Mouse (Mus musculus) right cerebral cortex, postnatal 36 days (tissue): Measurements from ENCODE around the gene Gm11099.

Experiments used
- DNase-seq, 2 experiments: peaks; one replicate each; pipeline ENCODE4 v3.0.0; 2022; ENCODE audit warnings: low spot score in 2 of 2, mixed read lengths in 1 of 2

Gene Gm11099

DNA sequence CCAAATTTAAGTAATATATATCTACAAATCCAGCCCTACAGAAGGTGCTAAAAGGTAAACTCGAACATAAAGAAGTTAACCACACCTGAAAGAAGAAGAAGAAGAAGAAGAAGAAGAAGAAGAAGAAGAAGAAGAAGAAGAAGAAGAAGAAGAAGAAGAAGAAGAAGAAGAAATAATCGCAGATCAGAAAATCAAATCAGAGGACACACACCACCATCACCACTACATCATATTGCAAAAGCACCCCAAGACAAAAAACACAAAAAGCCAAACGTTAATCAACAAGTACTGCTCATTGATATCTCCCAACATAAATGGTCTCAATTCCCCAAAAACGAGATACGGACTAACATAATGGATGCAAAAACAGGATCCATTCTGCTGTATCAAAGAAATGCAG is at the start of gene Gm11099:
TSS of gene Gm11099 (plus strand) at position 301 of the 400 bp plus-strand sequence.
- no peak for DNase-seq

DNA sequence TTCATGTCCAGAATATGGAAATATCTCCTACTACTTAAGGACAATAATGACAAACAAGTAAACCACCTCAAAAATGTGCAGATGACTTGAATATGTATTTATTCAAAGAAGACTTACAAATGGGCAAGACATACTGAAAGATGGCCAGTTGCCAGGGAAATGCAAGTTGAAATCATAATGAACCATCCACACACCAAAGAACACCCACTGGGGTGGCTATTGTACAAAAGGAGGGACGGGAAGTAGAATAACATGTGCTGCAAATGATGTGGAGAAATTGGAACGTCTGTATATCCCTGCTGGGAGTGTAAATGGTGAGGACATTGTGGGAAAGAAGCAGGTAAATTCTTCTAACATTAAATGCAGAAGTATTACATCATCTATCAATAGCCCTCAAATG is 46.3 kb upstream of the Gm11099 start:
- no peak for DNase-seq

DNA sequence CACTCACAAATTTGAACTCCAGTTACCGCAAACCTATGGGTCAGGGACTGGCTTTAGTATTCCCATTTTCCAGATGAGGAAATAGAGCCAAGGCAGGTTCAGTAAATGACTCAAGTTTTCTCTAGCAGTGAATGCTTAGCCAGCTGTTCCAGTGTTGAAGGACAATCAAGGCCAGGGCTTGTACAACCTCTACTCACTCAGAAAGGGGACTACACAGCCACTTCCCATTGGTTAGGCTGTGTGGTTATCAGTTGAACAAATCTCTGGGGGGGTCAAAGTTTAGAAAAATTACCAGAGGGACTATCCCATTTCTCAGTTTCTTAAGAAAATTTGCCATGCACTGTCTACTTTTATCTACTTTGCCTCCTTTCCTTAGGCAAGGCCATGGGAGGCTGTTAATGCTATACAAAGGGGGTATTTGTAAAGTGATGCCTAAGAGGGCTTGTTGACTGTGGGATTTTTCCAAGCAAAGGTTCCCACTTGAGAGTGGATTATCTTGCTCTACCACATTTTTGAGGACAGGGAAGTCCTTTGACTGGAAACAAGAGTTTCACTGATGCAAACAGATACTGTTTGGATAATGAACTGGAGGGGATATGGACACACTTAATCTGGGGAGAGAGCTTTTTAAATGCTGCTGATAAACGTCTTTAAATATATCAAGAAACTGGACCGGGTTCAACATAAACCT is 30.2 kb upstream of the Gm11099 start:
- no peak for DNase-seq

DNA sequence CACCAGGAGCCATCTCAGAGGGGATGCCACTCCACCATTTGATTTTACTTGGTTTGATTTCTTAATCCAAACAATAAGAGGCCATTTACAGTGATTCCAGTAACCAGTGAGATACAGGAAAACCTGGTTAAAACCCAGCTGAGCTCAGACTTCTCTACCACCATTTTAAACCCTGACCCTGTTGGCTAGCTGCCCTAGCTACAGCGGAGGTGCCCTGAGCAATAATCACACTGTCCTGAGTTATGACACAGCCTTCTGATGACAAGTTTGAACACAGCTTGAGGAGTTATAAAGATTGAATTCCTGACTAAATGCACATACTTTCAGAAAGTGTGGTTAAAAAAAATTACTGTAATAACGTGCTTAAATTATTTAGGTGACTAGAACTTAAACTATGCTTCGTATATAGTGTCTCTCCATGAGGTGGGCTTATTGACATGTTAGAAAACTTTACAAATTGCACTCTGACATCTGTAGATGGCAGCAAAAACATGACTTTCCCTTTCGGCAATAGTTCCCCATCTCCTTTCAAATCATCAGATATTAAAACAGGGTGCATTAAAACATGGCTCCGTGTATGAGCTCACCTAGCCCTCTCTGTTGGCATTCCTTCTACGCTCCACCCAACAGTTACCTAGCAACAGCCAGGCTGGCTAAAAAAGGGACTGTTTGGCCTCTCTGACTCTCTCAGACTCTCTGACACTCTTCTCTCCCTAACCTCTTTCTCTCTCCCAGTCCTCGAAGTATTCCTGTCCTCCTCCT is 29.1 kb upstream of the Gm11099 start:
- no peak for DNase-seq

DNA sequence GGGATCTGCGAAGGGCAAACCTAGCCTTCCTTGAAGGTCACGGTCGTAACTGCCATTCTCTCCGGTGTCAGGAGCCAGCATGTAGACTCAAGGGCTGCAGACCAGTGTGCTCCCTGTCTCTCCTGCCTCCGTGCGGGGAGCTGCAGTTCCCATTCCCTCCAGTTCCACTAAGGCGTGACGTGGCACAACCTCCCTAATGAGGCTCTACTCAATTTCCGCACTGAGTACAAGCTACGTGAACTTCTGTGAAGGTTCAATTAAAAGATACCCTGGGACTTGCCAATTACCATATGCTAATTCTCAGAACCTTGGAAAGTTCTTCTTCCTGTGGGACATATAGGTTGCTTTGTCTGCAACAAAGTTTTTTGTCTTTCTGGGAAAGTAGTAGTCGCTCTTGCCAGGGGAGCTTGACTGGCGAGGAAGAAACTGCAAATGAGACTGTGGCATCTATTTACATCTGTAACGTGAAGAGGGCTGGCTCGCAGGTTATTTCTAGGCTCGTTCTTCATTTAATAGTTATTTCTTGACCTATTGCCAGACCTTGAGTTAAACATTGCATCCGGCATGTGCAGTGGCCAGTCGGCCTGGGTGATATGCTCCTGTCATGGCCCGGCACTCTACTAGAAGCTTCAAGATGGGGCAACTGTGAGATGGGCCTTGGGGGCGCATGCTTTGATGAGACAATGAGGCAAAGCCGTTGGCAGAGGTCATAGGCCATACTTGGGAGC is 26.8 kb upstream of the Gm11099 start:
- no peak for DNase-seq

DNA sequence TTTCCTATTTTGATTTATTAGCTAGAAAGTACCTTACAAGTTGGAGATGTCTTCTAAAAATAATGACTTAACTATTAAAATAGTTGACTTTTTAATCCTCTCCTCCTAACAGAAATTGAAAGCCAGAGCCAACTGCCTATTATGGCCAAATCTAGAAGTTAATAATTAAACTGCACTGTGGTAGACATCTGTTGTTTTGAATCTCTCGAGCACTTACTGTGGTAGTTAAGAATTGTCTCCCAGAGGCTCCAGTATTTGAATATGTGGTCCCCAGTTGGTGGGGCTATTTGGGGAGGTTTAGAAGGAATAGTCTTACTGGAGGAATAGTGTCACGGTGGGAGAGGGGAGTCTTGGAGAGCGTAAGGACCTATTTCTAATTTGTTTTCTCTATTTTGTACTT is 18.2 kb upstream of the Gm11099 start:
- DNase-seq, result no peak

DNA sequence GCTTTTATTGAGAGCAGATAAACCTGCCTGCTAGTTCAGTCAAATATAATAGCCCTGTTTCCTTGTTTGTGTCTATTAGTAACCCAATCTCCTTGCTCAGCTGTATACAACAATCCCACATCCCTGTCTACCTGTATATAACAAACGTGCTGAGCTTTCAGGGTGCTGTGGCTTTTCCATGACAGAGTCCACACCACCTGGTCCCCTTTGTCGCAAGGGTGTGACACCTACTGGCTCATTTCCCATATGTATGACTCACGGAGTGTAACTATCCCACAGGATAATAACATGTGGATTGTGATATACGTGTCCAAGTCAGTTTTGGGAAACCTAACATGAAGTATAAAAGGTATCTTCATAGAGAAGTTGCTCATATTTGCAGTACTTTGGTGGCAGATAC is 16.8 kb upstream of the Gm11099 start:
- no peak for DNase-seq

DNA sequence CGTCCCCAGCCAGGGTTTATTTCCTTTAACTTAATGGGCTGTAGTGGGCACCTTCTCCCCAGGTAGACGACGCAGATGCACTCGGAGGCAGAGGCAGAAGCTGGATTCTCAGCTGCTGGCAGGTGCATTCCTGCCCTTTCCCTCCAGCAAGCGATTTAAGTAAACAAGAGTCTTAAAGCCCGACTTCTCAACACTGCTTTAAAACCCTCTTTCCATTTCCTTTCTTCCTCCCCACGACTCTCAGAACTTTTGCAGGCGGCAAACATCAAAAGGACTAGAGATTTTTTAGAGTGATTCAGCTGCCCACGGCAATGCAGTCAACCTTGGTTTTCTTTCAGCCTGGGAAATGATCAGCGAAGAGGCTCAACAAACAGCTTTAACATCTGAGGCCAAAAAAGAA is 14.7 kb upstream of the Gm11099 start:
- no peak for DNase-seq

DNA sequence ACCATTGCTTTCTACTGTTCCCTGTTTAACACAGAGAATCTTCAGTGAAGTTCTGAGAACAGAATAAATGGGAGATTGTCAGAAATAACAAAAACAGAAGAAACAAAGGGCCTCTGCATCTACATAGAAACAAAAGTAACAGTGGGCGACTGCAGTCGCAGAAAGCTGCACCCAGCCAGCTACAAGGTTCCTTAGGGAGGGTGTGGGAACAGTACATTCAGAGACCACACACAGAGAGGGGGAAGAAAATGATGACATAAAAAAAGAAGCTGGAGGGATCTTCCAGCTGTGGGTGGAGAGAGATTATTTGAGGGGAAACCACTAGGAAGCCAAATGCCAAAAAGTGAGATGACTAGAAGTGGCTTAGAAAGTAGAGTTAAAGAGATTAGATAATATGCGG is 20.6 kb downstream of the Gm11099 start:
- peak in 1 of 2 experiments; percentile 18 for DNase-seq

DNA sequence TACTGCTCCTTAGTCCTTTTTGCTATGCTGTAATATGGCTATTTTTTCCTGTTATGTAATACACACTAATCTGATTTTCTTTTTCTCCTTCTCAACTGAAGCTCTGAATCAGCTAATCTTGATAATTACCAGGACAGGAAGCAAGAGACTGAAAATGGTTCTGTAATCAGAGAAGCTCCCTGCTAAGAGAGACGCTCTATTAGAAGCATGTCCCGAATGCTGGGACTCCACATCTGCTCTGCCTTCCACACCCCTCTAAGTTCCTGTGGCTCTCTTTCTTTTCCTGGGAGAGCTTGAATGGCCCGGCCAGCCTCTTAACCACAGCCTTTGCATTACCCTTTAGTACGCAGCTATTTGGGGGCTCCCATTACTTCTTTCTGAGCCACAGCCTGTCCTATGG is 45.8 kb downstream of the Gm11099 start:
- DNase-seq, result no peak

DNA sequence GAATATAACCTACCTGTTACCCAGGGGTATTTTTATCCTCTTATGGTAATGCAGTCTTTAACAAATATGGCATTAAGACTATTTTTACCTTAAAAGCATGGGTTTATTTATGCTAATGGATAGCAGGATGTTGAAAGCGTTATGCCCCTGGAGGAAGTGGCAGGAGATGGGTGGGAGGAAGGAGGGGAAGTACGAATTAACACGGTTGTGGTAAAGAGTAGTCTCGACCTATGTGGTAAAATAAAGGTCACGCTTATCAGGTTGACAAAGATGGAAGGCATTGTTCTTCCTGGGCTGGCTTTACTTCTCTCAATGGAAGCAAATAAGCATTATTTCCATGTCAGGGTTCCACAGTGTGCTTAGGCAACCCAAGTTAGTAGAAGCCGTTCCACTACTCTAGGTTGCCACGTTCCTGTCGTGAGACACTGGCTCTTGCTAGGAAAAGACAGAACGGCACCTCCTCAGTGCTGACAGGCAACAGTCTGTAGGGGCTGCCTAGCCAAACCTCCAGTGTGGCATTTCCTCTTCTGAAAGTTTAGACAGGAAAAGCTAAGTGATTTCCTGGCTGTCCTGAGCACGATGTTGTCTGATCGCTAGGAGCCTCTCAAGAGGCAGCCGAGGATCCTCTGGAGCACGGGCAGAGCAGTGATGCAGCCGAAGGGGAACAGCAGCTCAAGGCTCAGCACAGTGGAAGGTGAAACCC is 47.7 kb downstream of the Gm11099 start:
- DNase-seq, result no peak

DNA sequence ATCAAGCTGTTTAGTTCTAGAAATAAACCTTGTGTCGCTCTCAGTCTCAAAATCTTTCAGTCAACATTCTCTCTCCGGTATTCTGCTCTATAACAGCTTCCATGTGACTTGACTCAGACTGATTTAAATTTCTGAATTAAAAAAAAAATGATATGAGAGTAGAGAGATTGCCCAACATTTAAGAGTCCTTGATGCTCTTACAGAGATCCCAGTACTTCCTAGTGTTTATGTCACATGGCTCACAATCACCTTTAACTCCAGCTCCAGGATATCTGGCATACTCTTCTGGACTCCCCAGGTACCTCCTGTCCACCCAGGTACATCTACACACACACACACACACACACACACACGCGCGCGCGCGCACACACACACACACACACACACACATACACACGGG is 53.1 kb downstream of the Gm11099 start:
- no peak for DNase-seq

DNA sequence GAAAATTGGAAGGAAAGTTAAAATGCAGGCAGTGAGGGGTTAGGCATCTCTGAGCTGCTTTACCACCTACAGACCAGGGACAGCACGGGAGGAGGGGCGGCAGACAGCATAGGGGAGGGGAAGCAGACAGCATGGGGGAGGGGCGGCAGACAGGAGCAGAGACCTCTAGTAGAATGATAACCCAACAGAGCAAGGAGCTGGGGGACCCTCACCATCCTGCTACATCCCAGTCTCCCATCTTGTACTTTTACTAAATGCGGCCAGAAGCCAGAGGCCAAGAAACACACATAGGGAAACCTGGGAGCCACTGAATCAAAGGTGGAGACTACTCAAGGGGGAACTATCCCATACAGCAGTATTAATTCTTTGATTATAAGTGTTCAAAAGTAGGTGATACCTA is 59.1 kb downstream of the Gm11099 start:
- DNase-seq, result no peak

DNA sequence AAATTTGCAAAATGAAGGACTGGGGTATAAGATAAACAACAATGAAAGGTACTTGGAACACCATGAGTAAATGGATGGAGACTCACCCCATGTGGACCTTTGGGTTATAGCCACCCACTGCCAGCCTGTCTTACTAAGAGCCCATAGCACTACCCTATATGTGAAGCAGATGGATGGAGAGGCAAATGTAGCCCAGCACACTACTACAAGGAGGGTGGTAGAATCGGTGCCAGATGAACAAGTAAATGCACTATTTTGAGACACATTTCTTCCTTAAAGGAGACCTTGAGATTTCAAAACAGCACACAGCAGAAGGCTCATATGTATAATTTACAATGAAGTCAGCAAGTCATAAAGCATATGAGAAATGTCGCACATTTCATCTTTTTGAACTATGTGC is 66.3 kb downstream of the Gm11099 start:
- DNase-seq, result peak in 1 of 2 experiments; percentile 16

DNA sequence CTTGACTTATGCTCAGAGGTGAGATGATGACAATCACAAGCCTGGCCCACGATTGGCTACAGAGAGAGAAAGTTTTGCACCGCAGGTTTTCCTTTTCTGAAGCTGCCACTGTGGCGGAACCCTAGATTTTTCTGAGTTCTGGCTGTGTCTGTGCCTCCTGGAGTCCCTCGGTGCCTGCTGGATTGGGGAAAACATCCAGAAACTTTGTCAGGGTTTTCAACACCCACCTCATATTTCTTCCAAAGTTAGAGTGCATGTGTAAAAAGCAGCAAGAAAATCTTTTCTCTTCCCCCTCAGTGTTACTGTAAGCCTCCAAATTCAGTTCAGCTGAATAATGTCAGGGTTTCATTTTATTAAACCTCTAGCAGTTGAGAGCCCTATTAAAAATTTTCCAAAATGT is 82.1 kb downstream of the Gm11099 start:
- DNase-seq, result peak in 1 of 2 experiments; percentile 18

DNA sequence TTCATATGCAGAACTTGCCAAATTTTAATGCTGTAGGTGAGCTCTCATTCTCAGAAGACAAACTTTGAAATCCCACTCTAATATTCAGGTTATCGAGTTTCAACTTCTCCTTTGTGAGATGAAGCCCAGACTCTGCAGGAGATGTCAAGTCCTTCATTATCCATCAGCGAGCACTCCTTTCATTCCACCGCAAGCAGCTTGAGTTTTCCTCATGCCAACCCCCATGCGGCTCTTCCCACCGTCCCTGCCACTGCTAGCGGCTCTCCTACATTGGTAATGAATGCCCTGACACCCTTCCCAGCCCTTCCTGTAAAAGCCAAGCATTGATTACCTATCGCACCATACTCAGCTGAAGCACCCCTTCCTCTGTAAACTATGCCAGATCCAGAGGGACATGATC is 89.6 kb downstream of the Gm11099 start:
- DNase-seq, result no peak

DNA sequence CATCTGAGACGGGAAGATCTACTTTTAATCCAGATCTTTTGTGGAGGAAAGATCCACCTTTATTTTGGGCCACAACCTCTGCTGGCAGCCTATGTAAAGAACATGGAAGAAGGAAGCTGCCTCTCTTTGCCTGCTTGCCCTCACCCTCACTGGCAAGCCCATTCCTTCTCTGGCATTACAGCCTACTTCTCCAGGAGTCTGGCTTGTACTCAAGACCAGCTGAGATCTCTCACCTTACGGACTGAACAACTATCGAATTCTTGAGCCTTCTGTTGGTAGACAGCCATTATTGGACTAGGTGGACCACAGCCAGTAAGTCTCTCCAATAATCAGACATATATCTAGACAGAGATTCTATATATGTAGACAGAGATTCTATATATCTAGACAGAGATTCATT is 92.9 kb downstream of the Gm11099 start:
- no peak for DNase-seq

DNA sequence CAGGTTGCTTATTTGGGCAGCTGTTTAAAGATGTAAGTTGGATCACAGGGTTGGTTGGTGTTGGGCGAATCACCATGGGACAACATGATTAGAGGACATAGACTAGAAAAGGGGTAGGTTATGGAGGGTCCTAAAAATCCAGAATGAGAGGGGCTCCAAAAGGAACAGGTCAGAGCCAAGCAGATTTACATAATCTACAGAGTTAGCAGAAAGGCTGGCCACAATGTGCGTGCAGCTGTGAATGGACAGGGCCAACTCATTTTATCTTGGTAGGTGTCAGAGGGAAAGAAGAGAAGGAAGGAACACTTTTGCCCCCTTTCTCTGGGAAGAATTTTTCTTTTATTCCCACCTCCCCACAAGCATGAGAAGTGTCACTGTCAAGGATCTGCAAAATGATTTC is 97.1 kb downstream of the Gm11099 start:
- no peak for DNase-seq

DNA sequence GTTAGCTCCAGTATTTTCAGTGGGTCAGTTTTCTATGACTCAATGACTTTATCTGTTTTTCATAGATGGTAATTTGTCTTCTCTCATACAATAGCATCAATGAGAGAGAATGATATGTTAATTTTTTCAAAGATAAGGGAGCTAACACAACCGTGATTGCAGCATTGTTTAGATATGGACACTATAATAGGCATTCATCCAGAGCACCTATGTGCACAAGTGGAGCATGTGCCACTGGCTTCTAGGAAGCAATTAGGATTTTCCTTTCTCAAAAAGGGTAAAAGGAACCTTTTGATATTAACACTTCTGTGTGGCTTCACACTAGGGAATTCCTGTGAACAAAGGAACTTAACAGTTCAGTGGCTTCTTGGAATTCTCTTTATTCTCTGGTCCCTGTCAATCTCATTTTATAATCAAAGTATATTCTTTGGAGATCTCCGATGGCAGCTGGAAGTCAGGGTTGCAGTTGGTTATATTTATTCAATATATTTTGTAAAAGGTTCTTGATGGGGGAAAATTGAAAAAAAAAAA is 97.6 kb downstream of the Gm11099 start:
- DNase-seq, result no peak
